Mouse (Mus musculus) cerebral cortex, adult 2 months (tissue): ENCODE measurements around the gene Anxa11.

ENCODE experiments used
- WGBS: fragments of 180-500 bp; shearing (Covaris S2); methylation state at CpG from one replicate; pipeline ENCODE4 v1.1.7; 2018; 5-methylcytosine and 5-hydroxymethylcytosine counted together

The Anxa11 gene

DNA sequence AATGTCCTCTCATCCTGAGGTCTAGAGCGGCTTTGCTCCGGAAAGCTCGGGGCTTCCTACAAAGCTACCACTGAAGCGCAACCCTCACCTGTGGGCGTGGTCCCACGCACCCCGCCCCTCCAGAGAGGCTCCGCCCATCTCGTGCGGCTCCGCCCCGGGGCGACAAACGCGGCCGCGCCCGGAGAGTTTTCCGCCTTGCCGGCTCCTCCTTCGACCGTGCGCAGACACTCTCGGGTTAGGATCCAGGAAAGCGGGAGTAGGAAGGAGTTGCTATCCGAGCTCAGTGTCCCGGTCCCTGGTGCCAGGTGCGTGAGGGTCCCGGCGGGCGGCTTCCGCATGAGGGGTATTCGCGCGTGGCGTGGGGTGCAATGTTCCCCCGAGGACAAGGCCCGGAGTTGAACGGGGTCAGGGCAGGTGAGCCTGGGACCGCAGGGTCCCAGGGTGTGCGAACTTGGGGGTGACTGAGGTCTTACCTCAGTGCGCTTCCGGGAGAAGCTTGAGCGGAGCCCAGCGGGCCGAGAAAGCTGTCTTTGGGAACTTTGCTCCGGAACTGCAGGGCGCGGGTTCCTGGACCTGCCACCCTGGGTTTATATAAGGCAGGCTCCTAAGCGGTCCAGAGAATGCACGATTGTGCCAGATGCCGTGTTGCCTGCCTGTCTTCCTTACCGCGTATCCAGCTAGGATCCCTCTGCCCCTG lies at the start of gene Anxa11:
TSS of gene Anxa11 (plus strand) at position 166 of the 697 bp plus-strand sequence.
- 1% methylated on average over 54 of the region's 54 CpGs for WGBS

DNA sequence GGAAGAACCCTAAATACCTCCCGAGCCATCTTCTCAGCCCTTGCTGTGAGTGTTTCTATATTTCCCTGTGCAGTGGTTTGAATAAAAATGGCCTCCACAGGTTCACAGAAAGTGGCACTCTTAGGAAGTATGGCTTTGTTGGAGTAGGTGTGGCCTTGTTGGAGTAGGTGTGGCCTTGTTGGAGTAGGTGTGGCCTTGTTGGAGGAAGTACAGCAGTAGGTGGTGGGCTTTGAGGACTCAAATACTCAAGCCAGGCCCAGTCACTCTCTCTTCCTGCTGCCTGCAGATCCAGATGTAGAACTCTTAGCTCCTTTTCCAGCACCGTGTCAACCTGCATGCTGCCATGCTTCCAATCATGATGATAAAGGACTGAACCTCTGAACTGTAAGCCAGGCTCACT lies 47.6 kb upstream of the Anxa11 start:
- 99% methylated on average over 2 of the region's 2 CpGs for WGBS

DNA sequence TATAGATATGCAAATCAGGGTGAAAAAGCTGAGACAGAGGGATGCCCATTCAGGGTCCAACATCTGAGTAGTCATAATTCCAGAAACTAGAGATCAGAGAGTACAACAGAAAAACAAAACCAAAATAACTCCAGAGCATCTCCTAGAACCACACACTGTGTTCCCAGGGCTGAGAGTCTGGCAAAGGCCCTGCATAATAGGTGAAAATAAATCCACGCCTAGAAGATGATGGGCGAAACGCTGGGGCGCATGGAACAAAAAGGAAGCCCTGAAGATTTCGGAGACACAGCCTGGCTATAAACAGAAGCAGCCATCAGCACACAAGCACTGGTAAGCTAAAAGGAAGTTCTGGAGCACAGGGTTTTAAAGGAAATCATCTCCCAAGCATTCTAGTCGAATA lies 46.9 kb upstream of the Anxa11 start:
- 30% methylated on average over 6 of the region's 6 CpGs for WGBS

DNA sequence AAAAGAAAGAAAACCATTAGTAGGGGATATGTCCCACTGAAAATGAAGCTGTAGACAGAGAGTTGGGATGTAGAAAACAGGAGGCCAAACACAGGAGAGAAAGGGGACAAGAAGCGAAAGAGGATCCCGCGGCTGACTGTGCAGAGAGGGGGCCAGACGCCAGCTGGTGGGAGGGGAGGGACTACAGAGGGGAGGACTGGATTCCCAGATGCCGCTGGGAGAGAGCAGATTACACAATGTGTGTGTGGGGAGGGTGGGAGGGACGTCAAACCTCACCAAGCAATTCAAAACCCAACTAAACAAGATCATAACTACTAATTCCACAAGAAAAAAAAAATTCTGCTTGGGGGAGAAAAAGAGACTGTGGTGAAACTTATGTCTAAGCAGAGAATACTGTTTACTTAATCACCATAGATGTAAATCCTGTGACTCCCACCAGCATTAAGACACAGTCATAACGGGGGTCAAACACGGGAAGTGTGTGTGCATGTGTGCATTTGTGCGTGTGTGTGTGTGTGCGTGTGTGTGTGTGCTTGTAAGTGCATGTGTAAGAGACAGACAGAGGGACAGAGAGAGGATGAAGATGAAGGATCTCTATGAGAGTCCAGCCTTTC lies 46.3 kb upstream of the Anxa11 start:
- WGBS: 37% methylated on average over 10 of the region's 10 CpGs

DNA sequence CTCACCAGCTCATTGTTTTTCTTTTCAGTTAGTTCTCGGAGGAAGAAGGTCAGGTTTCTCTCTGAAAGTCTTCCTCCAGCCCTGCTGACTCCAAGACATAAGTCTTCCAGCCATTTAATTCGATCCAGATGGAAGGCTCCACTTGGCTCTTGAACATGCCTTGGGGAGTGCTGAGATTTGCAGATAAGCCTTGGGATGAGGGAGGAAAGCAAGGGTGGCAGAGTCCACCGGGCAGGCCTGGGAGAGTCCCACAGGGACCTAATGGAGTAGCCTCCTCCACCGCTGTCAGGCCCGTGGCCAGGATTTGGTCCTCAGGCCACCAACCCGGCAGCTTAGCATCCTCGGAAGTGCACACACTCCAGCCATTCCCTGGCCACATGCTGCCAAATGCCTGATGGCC lies 45.3 kb upstream of the Anxa11 start:
- 81% methylated on average over 7 of the region's 7 CpGs for WGBS

DNA sequence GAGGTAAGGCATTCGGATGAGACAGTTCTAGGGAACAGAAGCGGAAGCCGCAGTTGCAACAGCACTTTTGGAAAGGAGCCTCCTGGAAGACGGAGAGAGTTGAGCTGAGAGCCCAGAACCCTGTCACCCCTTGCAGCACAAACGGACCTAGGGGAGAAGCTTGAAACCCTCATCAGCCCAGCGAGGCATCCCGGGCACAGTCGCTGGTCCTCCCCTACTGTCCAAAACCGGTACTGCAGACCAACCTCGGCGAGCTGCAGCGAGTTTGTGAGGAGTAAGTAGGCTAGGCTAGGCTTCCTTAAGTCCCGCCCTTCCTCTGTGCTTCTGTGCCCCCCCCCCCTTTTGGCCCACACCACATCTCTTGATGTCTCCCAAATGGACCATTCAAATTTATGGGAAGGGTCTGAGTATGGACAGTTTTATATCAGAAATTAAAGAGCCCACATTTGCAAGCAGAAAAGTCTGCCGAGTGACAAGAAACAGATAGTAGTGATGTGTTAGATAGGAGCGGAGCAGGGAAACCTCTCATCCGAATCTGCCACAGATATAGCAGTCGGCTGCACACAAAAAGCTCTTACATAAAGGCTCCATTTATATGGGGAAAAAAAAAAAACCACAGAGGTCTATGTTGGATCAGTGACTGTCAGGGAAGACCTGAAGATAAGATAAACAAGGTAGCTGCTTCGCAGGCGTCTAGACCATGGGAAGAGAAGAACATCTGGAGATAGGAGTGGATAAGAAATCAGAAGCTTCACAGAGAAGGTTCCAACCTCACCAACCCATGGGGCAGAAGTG lies 41.6 kb upstream of the Anxa11 start:
- 21% methylated on average over 19 of the region's 19 CpGs for whole genome bisulfite sequencing

DNA sequence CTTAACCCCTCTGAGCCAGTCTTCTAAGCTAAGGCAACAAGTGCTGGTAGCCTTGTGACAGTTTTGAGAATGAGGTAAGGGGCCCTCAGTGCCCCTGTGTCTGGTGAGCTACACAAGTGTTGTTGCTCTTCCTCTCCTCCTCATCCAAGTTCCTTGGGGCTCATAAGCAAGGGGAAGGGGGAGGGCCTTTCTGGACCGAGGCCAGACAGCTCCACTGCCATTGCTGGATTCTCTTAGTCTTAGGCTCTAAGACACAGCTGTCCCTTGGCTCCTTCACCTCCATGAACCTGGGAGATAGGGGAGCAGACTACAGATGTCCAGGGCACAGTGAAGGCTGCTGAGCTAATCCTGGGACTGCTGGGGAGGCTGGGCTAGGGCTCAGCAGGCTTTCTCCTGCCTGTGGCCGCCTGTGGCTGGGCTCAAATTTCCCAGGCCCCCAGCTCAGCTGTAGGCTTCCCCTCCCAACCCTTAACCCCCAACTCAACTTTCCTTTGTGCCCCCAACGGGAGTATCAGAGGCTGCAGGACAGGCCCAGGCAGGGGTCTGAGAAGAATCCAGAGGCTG lies 38.6 kb upstream of the Anxa11 start:
- WGBS: 74% methylated on average over 3 of the region's 3 CpGs

DNA sequence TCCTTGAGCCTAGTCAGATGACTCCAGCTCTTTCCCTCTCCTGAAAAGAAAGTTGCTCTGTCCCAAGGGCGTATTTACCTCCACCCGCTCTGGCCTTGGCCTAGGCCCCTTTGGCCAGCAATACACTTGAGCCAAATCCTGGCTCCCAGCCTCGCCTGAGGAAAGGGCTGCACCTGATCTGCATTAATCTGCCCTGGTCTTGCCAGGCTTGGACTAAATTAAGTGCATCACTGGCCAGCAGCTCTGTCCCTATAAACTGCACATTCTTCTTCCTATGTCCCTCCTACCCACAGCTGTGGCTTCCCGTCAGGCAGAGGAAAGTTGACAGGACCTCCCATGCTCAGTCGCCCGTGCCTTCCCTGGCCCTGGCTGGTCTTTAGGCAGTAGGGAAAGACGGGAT lies 36.1 kb upstream of the Anxa11 start:
- WGBS: 75% methylated on average over 7 of the region's 7 CpGs

DNA sequence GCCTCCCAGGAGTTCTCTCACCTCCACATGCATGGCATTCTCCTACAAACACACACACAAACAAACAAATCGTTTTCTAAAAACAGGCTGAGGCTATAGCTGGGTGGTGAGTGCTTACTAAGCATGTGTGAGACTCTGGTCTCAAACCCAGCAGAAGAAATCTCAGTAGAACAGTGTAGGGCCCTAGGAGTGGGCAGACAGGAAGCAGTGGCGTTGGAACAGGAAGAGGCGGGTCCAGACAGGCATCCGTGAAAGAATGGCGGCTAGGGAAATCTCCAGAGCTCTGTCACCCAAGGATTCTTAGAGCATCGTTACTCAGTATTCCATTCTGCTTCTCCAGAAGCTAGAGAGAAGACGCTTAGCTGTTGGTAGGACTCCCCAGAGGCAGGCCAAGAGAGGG lies 35.4 kb upstream of the Anxa11 start:
- 83% methylated on average over 7 of the region's 7 CpGs for WGBS

DNA sequence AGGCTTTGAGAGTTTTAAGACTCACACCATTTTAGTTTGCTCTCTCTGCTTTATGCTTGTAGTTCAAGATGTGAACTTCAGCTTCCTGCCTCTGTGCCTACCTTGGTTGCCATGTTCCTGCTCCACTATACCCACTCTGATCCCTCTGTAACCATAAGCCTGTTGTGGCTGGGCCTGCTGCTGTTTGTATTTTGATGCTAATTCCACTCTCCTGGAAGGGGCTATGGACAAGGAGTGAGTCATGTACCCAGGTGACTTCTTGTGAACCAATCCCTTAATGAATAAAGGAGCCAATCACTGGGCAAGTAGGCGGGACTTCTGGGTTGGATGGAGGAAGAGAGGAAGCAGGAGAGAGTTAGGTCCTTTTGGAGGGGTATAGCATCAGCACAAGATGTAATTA lies 30.9 kb upstream of the Anxa11 start:
- 72% methylated on average over 1 of the region's 1 CpGs for WGBS

DNA sequence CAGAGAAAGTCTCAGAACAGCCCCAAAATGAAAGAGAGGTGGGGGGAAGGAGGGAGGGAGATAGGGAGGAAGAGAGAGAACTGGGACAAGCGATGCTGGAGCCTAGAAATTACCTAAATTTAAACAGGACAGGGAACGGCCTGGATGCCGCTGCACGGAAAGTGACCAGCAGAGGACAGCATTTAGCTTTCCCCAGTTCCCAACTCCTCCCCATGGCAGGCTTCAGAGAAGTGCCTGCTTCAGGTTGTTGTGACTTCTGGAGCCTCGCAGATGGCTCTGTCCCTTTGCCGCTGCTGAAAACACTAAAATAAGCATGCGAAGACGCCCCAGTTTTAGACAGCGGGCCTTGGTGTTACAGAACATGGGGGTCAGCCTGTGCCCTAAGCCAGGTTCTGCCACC lies 25.5 kb upstream of the Anxa11 start:
- 7% methylated on average over 9 of the region's 9 CpGs for WGBS

DNA sequence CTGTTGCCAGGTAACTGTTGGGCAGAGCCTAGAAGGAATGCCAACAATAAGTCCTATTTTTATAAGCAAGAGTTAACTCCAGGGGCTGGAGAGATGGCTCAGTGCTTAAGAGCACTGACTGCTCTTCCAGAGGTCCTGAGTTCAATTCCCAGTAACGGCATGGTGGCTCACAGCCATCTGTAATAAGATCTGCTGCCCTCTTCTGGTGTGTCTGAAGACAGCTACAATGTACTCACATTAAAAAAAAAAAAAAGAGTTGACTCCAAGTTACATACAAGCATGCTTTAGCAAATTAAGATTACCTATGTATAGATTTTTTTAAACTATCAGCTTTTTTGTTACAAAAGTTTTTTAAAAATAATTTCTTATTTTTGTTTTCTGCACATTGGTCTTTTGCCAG lies 19.4 kb upstream of the Anxa11 start:
- WGBS: 77% methylated on average over 1 of the region's 1 CpGs

DNA sequence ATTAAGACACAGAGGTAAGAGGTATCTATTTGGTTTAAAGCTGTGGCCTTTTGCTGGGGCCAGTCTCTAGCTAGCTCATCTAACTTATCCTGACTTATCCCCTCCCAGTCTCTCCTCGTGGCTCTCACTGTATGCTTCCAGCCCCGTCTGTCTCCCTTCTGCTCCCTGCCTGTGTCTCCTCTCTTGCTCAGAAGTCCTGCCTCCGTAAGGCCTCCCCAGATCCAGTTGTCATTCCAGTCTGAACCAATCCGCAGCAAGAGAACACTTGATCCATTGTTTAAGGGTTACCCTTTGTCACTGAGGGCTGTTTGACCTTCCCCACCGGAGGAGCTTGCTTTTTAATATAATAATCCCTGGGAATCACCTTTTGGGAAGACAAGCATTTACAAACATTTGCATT lies 17.0 kb upstream of the Anxa11 start:
- 73% methylated on average over 5 of the region's 5 CpGs for WGBS

DNA sequence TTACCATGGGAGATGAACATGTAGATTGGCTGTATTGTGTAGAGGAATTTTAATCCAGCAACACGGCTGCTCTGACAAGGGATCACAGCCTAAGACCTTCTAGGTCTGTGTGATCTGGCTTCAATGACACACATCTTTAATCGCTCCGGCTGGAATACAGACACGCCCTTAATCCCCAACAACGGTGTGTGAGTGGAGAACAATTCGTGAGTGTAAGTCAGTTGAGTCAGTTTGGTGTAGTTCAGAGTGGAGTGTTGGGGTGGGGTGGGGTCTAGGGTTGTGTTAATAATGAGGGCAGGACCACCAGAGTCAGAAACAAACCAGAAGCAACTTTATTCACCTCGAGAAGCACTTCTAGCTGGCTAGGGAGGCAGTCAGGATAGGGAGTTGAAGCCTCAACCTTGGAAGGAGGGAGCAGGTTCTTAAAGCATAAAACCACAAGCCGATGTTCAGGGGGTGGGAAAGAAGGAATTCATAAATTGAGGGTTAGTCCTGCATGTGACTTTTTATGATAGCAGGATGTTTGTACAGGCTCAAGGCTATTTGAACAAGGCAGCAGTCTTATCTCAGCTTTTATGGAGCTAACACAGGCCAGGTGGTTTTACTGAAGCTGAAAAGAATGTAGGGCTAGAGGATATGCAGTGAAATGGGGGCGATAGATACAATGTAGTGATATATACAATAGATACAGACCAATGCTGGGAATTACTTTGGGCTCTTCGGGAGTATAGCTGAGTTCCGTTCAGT lies 15.9 kb upstream of the Anxa11 start:
- 91% methylated on average over 11 of the region's 11 CpGs for WGBS

DNA sequence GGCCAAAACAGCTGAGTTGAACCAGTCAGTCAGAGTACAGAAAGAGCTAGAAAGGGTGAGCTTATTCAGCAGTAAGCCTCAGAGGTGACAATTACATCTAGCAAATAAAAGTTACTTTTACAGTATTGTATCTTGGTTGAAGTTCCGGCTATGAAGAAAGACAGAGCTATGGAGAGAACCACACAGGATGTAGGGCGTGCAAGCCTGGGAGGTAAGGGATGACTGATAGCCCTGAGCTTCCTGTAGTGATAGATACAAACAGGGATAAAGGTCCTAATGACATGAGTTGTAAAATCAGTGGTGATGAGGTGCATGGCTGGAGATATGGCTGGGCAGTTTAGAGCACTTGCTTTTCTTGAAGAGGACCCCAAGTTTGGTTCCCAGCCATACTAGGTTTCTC lies 15.1 kb upstream of the Anxa11 start:
- WGBS: 97% methylated on average over 2 of the region's 2 CpGs

DNA sequence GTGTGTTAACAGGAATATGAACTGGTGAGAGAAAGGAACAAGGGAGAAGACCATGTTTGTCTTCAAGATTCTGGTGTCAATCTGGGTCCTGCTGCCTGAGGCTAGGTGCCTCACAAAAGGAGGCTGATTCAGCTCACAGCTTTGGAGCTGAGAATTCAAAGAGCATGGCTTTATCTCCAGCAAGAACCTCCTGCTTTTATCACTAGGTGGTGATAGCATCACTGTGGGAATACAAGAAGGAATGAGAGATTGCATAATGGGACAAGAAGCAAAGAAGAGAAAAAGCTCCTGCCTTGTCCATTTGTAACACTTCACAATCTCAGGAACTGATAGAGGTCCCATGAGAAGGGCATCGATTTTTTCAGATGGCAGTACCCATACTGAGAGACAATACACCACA lies 10.6 kb upstream of the Anxa11 start:
- whole genome bisulfite sequencing: 57% methylated on average over 1 of the region's 1 CpGs

DNA sequence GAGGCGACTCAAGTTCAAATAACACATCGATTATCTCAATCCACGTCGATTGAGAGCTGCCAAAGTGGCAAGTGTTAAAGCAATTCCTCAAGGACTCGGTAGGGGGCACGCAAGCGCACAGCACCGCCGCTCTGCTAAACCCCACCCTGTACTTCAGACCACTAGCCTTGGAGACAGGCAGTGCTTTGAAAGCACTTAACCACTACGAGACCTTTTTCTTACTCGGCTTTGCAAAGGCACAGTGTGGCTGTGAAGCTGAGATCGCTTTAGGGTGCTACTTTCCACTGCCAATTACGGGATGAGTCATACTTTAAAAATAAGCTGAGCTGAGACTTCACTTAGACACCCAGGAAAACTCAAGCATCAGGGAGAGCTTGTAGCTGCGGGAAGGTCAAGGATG lies 9.7 kb upstream of the Anxa11 start:
- WGBS: 4% methylated on average over 14 of the region's 14 CpGs

DNA sequence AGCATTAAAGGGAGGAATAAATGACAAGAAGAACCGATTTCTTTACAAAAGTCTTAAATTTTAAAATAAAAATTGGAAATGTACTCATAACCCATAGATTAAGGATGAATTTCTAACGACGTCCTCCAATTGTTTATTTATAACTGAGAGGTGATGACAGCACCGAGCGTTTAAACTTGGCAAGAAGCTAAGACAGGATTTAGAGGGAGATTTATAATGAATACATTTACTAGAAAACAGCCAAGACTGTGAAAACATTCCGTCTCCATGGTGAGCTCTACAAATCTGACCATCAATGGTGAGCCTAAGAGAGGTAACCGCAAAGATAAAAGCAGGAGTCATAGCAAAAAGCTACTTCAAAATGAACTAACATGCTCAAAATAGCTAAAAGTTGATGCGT lies 3.5 kb upstream of the Anxa11 start:
- 57% methylated on average over 8 of the region's 8 CpGs for WGBS

DNA sequence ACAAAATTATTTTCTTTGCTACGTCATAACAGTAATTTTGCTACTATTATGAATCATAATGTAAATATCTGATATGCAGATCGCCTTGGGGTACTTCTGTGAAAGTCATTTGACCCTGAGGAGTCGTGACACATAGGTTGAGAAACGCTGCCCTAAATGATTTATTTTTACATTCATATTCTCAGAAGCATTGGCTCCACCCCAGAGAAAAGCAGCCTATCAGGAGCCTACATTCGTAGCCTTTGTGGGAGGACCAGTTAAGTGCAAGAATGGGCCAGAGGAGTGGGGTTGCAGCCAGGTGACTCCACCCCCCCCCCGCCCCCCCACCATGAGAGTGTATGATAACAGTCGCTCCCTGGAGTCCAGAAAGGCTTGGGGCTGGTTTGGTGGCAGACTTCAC lies 2.2 kb upstream of the Anxa11 start:
- WGBS: 81% methylated on average over 7 of the region's 7 CpGs

DNA sequence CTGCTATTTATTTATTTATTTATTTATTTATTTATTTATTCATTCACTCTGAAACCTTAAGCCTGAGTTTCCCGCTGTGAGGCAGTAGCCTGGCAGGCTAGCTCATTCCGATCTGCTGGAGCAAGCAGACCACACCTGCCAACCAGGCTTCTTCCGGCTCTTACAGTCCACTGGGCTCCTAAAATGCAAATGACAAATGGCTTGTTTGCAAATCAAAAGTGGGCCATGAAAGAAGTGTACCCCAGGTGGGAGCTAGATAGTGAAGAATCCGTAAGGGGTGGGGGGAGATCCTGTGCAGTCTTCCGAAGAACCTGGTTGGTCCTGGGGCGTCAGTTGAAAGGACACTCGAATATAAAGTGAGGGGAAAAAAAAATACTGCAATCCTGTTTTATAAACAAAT lies 995 bp upstream of the Anxa11 start:
- 59% methylated on average over 7 of the region's 7 CpGs for WGBS

DNA sequence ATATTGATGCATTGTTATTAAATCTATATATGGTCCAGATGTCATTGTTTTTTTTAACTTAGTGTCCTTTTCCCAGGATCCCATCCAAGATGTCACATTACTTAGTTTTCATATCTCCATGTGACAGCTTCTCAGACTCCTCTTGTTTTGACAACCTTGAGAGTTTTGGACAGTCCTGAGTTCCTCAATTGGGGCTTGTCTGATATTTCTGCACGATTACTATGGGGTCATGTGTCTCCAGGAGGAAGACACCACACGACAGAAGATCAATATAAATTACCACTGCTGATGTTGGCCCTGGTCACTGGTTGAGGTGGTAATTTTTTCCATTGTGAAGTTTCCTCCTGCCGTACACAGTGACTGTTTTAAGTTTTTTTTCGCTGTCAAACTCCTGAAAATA lies 377 bp upstream of the Anxa11 start:
- 5% methylated on average over 4 of the region's 4 CpGs for WGBS

DNA sequence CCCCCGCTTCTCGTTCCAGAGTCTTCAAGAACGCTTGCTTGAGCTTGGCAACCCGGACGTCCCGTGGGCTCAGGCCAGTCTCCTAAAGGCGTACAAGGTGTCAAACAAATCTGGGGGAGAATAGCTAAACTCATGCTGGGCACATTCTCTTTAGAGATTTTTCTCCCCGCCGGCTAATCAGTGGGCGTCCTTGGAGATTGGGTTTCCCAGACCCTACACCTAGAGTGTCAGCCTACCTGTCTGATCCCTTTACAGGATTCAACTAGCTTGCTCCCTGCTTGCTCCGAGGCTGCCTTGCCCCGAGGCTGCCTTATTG lies 690 bp downstream of the Anxa11 start:
- 22% methylated on average over 12 of the region's 12 CpGs for WGBS
